Mouse (Mus musculus): ENCODE results near the gene Zfp661.

Zfp661 gene

GRCm38 (mm10) chr2:127550446-127550845 is 36.4 kb downstream of the Zfp661 start:
- DNase-seq (ENCODE audit: low spot score): no peak

- no peak for DNase-seq (ENCODE audit: low spot score)
Measured at GRCm38 (mm10) chr2:127549711-127550110, 37.2 kb downstream of the Zfp661 start.

- DNase-seq (ENCODE audit: low spot score): no peak
Measured at GRCm38 (mm10) chr2:127548342-127549074, 38.4 kb downstream of the Zfp661 start.

- no peak for DNase-seq (ENCODE audit: low spot score)
Measured at GRCm38 (mm10) chr2:127541697-127542096, 45.2 kb downstream of the Zfp661 start.

- peak; percentile 28 for DNase-seq (ENCODE audit: low spot score)
Measured at GRCm38 (mm10) chr2:127541185-127541584, 45.7 kb downstream of the Zfp661 start, which contains the start of gene Prom2. TSS of gene Prom2 (minus strand) at chr2:127541467.

- DNase-seq (ENCODE audit: low spot score): peak; percentile 28
Measured at GRCm38 (mm10) chr2:127539494-127539893, 47.4 kb downstream of the Zfp661 start.

- DNase-seq (ENCODE audit: low spot score): peak; percentile 73
Measured at GRCm38 (mm10) chr2:127537548-127537947, 49.3 kb downstream of the Zfp661 start.

GRCm38 (mm10) chr2:127535363-127535762 is 51.5 kb downstream of the Zfp661 start:
- DNase-seq (ENCODE audit: low spot score): no peak

GRCm38 (mm10) chr2:127532379-127532778 is 54.5 kb downstream of the Zfp661 start:
- DNase-seq (ENCODE audit: low spot score): no peak

- peak; percentile 23 for DNase-seq (ENCODE audit: low spot score)
Measured at GRCm38 (mm10) chr2:127531592-127531991, 55.3 kb downstream of the Zfp661 start.

GRCm38 (mm10) chr2:127530418-127530817 is 56.5 kb downstream of the Zfp661 start:
- DNase-seq (ENCODE audit: low spot score): no peak

GRCm38 (mm10) chr2:127525004-127525775 is 61.7 kb downstream of the Zfp661 start:
- no peak for DNase-seq (ENCODE audit: low spot score)
